Mouse (Mus musculus): ENCODE results near the gene AI481877. TPM values are rescaled to one million over a fixed set of nuclear protein-coding genes. Genes with fewer than 3 reads are reported as not detected.

The AI481877 gene
- polyA plus RNA-seq, 1 experiment from 2014 or later: not detected

- no peaks in the 10 kb centered on the region for H3K27me3 ChIP-seq (replicated peaks; ENCODE audit: control insufficient read depth, insufficient read depth, low read length)
- 84% methylated on average over 4 of the region's 4 CpGs for WGBS
- no peaks in the 10 kb centered on the region for H3K9me3 ChIP-seq (ENCODE audit: control insufficient read depth)
- no peak overlapping the region for H3K27ac ChIP-seq (ENCODE audit: low read depth, low read length)
- no peaks in the 10 kb centered on the region for H3K4me1 ChIP-seq (replicated peaks; ENCODE audit: control insufficient read depth, insufficient read depth, low read length)
- no peak overlapping the region for H3K4me2 ChIP-seq (replicated peaks; ENCODE audit: low read depth)
- TF ChIP-seq CTCF (IDR thresholded peaks at IDR 0.05; ENCODE audit: low read depth): no peak
- no peak overlapping the region for H3K9ac ChIP-seq (ENCODE audit: low read depth, low read length)
- no peak for ATAC-seq
- H3K4me3 ChIP-seq (ENCODE audit: low read depth, low read length): no peak overlapping the region
- no peaks in the 10 kb centered on the region for H3K36me3 ChIP-seq (ENCODE audit: control insufficient read depth, insufficient read depth)
Measured at GRCm38 (mm10) chr4:59108721-59109120, 30.1 kb downstream of the AI481877 start.

- H3K9ac ChIP-seq (ENCODE audit: low read depth, low read length): no peak overlapping the region
- no peaks in the 10 kb centered on the region for H3K4me1 ChIP-seq (replicated peaks; ENCODE audit: control insufficient read depth, insufficient read depth, low read length)
- 65% methylated on average over 2 of the region's 2 CpGs for WGBS
- no peaks in the 10 kb centered on the region for H3K36me3 ChIP-seq (ENCODE audit: control insufficient read depth, insufficient read depth)
- no peak overlapping the region for H3K4me3 ChIP-seq (ENCODE audit: low read depth, low read length)
- H3K9me3 ChIP-seq (ENCODE audit: control insufficient read depth): no peaks in the 10 kb centered on the region
- no peak overlapping the region for H3K27ac ChIP-seq (ENCODE audit: low read depth, low read length)
- H3K4me2 ChIP-seq (replicated peaks; ENCODE audit: low read depth): no peak overlapping the region
- ATAC-seq: no peak
- no peaks in the 10 kb centered on the region for H3K27me3 ChIP-seq (replicated peaks; ENCODE audit: control insufficient read depth, insufficient read depth, low read length)
- TF ChIP-seq CTCF (IDR thresholded peaks at IDR 0.05; ENCODE audit: low read depth): no peak
Measured at GRCm38 (mm10) chr4:59107886-59108285, 30.9 kb downstream of the AI481877 start.

DNA sequence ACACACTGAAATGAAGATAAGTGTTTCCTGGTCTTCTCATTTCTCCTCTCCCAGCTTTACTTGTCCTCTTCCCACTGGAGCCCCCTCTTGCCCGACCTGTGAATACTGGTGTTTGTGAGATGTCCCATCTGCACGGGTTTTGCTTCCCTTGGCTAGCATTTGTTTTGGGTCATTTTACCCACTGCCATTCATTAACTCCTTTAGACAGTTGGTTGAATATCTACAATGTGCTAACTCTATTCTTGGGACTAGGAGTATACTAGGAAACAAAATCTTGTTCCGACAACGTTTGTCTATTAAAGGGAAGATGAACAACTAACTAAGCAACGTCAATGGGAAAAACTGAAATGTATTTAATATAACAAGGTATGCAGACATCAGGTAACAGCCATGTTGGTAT is 32.1 kb downstream of the AI481877 start:
- Histone ChIP-seq H3K36me3 (ENCODE audit: control insufficient read depth, insufficient read depth) (no peaks in the 10 kb centered on the region), H3K9ac (ENCODE audit: low read depth, low read length) (no peak overlapping the region), H3K9me3 (ENCODE audit: control insufficient read depth) (no peaks in the 10 kb centered on the region), H3K27me3 (replicated peaks; ENCODE audit: control insufficient read depth, insufficient read depth, low read length) (no peaks in the 10 kb centered on the region), H3K4me1 (replicated peaks; ENCODE audit: control insufficient read depth, insufficient read depth, low read length) (no peaks in the 10 kb centered on the region), H3K4me3 (ENCODE audit: low read depth, low read length) (no peak overlapping the region), H3K4me2 (replicated peaks; ENCODE audit: low read depth) (no peak overlapping the region), H3K27ac (ENCODE audit: low read depth, low read length) (no peak overlapping the region)
- TF ChIP-seq CTCF (IDR thresholded peaks at IDR 0.05; ENCODE audit: low read depth): no peak
- WGBS: 70% methylated on average over 5 of the region's 5 CpGs
- ATAC-seq: no peak

DNA sequence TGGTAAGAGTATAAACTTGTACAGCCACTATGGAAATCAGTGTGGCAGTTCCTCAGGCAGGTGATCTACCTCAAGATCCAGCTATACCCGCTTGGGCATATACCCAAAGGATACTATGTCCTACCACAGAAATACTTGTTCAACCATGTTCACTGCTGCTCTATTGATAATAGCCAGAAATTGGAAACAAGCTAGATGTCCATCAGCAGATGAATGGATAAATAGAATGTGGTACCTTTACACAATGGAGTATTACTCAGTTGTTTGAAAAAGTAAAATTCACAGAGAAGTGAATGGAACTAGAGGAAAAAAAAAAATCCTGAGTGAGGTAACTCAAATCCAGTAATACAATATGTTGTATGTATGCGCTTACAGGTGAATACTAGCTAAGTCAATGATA is 34.6 kb downstream of the AI481877 start:
- H3K9me3 ChIP-seq (ENCODE audit: control insufficient read depth): no peaks in the 10 kb centered on the region
- WGBS: 90% methylated on average over 2 of the region's 2 CpGs

DNA sequence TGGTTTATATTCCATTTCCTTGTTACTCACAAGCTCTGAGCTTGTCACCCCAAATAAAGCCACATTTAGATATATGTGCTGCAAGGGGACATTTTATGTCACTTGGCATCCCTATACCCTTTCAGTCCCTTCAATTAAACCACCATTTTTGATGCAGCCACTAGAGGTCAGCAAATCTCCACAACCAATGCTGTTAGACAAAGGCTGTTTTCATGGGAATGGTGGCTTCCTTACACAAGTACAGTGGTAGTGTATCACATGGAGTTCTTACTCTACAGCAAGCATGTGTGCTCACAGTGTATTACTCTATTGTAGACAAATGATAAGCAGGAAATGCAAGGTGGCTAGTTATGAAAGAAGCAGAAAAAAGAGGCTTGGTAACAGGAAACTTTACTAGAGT is 42.4 kb downstream of the AI481877 start:
- H3K4me3 ChIP-seq (ENCODE audit: low read depth, low read length): no peak overlapping the region
- no peaks in the 10 kb centered on the region for H3K36me3 ChIP-seq (ENCODE audit: control insufficient read depth, insufficient read depth)
- no peak overlapping the region for H3K27ac ChIP-seq (ENCODE audit: low read depth, low read length)
- peak; percentile 99 for TF ChIP-seq CTCF (IDR thresholded peaks at IDR 0.05; ENCODE audit: low read depth)
- H3K27me3 ChIP-seq (replicated peaks; ENCODE audit: control insufficient read depth, insufficient read depth, low read length): no peaks in the 10 kb centered on the region
- no peaks in the 10 kb centered on the region for H3K9me3 ChIP-seq (ENCODE audit: control insufficient read depth)
- peak; percentile 53 for ATAC-seq
- no peak overlapping the region for H3K4me2 ChIP-seq (replicated peaks; ENCODE audit: low read depth)
- no peaks in the 10 kb centered on the region for H3K4me1 ChIP-seq (replicated peaks; ENCODE audit: control insufficient read depth, insufficient read depth, low read length)
- H3K9ac ChIP-seq (ENCODE audit: low read depth, low read length): no peak overlapping the region

More for the DNA sequence above, 34.6 kb downstream of the AI481877 start:
- Histone ChIP-seq H3K9ac (ENCODE audit: low read depth, low read length) (no peak overlapping the region), H3K4me1 (replicated peaks; ENCODE audit: control insufficient read depth, insufficient read depth, low read length) (no peaks in the 10 kb centered on the region), H3K4me3 (ENCODE audit: low read depth, low read length) (no peak overlapping the region), H3K36me3 (ENCODE audit: control insufficient read depth, insufficient read depth) (no peaks in the 10 kb centered on the region), H3K27me3 (replicated peaks; ENCODE audit: control insufficient read depth, insufficient read depth, low read length) (no peaks in the 10 kb centered on the region), H3K27ac (ENCODE audit: low read depth, low read length) (no peak overlapping the region), H3K4me2 (replicated peaks; ENCODE audit: low read depth) (no peak overlapping the region)
- no peak for ATAC-seq
- no peak for TF ChIP-seq CTCF (IDR thresholded peaks at IDR 0.05; ENCODE audit: low read depth)

- ATAC-seq: no peak
- Histone ChIP-seq H3K9me3 (ENCODE audit: control insufficient read depth) (no peaks in the 10 kb centered on the region), H3K4me2 (replicated peaks; ENCODE audit: low read depth) (no peak overlapping the region), H3K4me3 (ENCODE audit: low read depth, low read length) (no peak overlapping the region), H3K4me1 (replicated peaks; ENCODE audit: control insufficient read depth, insufficient read depth, low read length) (no peaks in the 10 kb centered on the region), H3K36me3 (ENCODE audit: control insufficient read depth, insufficient read depth) (no peaks in the 10 kb centered on the region), H3K9ac (ENCODE audit: low read depth, low read length) (no peak overlapping the region), H3K27me3 (replicated peaks; ENCODE audit: control insufficient read depth, insufficient read depth, low read length) (no peaks in the 10 kb centered on the region), H3K27ac (ENCODE audit: low read depth, low read length) (no peak overlapping the region)
- no peak for TF ChIP-seq CTCF (IDR thresholded peaks at IDR 0.05; ENCODE audit: low read depth)
- 36% methylated on average over 1 of the region's 1 CpGs for WGBS
Measured at GRCm38 (mm10) chr4:59089391-59089790, 49.4 kb downstream of the AI481877 start.

DNA sequence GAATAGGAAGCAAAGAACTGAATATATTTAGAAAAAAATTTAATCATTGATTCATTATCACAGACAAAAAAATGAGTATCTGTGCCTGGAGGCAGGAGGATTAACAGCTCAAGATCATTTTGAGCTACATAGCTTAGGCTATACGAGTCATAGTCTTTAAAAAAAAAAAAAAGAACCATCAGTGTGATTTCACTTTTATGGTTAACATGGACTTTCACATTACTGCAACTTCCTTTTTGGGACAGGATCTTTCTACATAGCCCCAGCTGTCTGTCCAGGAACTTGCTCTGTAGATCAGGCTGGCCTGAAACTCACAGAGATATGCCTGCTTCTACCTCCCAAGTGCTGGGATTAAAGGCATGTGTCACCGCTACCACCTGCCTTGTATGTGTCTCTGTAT is 55.4 kb downstream of the AI481877 start:
- no peak overlapping the region for H3K9ac ChIP-seq (ENCODE audit: low read depth, low read length)
- no peaks in the 10 kb centered on the region for H3K36me3 ChIP-seq (ENCODE audit: control insufficient read depth, insufficient read depth)
- no peak overlapping the region for H3K4me3 ChIP-seq (ENCODE audit: low read depth, low read length)
- H3K4me2 ChIP-seq (replicated peaks; ENCODE audit: low read depth): no peak overlapping the region
- 64% methylated on average over 2 of the region's 2 CpGs for WGBS
- no peaks in the 10 kb centered on the region for H3K9me3 ChIP-seq (ENCODE audit: control insufficient read depth)
- no peak for ATAC-seq
- no peaks in the 10 kb centered on the region for H3K4me1 ChIP-seq (replicated peaks; ENCODE audit: control insufficient read depth, insufficient read depth, low read length)
- TF ChIP-seq CTCF (IDR thresholded peaks at IDR 0.05; ENCODE audit: low read depth): no peak
- H3K27me3 ChIP-seq (replicated peaks; ENCODE audit: control insufficient read depth, insufficient read depth, low read length): no peaks in the 10 kb centered on the region
- no peak overlapping the region for H3K27ac ChIP-seq (ENCODE audit: low read depth, low read length)
